Mouse (Mus musculus) heart, adult 8-10 months (tissue): Measurements from ENCODE around the gene Smyd4. TPM values are rescaled to one million over a fixed set of nuclear protein-coding genes. Genes with fewer than 3 reads are reported as not detected.
A peak's percentile ranks its signal among the peaks of the same experiment; 100 is the strongest.
"Not testable (repeated sequence)": the region's sequence is repeated elsewhere in the genome, so short reads cannot be mapped to it uniquely, and the experiment has no call there.

ENCODE experiments used
- DNase-seq: peaks from one replicate; pipeline ENCODE4 v3.0.0; 2022; ENCODE audit warnings: low spot score
- total RNA-seq, 4 experiments: library from RNA; stranded (reverse); gene quantifications; 2 replicates each; pipeline ENCODE4 v1.2.4; 2022

Smyd4 gene
- total RNA-seq, 4 experiments from 2014 or later = 5.7 to 10.1 (median 8.3) TPM

DNA sequence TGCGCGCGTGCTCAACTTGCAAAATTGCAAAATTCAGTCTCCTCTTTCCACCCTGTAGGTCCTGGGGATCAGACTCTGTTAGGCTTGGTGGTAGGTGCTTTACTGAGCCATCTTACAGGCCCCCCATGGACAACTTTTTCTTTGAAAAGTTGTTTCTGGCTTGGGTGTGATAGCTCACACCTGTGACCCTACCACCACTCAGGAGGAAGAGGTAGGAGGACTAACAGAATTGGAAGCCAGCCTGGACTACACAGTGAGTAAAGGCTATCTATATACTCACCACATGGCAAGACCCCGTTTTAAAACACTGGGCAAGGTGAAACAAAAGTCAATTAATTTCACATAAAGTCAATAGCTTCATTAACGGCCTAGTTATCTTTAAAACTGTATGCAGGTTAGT is 3.5 kb upstream of the Smyd4 start:
- DNase-seq = no peak

DNA sequence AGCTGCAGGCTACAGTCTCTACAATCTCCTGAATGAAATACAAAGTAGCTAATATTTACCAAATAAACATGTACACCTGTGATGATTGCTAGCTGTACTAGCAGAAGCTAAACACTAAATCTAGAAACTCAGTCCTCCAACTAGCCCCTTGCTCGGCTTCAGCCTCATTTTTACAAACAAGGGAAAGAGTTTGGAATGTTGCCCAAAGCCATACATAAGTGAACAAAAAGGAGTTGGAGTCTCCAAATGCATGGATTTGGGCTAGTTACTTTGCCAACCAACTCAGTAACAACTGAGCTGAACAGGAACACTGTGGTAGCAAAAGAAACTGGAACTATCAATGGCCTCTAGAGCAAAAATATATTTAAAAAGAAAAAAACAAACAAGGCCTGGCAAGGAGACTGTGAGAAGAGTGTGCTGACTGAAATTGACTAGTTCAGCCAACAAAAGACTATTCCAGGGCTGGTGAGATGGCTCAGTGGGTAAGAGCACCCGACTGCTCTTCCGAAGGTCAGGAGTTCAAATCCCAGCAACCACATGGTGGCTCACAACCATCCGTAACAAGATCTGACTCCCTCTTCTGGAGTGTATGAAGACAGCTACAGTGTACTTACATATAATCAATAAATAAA is 1.6 kb upstream of the Smyd4 start:
- DNase-seq = no peak

DNA sequence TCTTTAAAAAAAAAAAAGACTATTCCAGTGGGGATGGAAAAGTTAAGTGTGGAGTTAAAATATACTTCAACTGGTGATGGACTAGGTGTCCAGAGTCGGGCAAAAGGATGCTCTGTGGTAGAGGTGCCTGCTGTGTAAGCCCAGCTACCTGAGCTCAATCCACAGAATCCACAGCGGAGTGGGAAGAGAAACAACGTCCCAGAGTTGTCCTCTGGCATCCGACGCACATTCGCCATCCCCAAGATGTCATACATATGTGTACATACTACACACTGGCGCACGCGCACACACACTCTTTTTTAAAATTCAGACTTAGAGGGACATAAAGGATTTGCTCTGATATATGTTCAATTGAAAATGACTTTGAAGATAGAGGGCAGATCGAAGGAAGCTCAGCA is 1.0 kb upstream of the Smyd4 start:
- no peak for DNase-seq

DNA sequence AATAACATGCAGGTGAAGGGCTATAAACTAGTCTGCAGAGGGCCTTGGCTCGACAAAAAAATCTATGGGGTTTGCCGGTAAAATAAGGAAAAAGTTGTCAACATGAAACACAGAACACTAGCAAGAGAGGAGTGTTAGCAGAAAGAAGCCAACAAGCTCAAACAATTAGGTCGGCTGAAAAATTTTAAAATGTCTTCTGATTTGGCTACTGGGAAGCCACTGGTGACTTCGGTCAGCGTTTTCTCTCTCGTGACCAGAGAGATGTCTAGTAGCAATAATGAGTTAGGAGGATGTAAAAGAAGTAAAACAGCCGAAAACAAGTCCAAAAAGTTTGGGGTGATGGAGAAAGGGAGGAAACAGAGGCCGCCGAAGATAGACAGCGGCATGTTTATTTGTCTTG is 637 bp upstream of the Smyd4 start:
- no peak for DNase-seq

DNA sequence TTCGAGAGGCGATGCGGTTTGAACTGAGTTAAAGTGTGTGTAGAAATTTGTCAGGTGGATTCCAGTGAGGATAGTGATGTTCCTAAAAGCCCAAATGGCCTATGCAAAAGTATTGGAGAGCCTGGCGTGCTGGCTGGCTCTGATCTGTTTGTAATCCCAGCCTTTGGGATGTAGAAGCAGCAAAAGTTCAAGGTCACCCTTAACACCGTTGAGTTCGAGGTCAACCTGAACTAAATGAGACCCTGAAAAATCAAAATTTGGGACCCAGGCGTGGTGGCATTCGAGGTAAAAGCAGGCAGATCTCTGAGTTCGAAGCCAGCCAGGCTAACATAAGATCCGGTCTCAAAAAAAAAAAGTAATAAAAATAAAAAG is 643 bp downstream of the Smyd4 start:
- DNase-seq = no peak

DNA sequence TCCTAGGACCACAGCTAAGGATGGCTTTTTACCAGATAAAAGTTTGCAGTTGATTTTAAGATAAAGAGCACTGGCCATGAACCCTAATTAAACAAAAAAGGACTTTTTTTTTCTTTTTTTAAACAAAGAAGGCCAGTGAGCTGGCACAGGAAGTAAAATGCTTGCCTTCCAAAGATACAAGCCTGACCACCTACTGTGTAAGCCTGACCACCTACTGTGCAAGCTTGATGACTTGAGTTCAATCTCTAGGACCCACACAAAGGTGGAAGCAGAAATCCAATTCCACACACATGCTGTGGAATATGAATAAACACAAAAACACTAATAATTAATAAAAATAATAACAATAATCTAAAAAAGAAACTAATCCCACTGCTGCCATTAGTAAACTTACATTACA is 3.0 kb downstream of the Smyd4 start:
- no peak for DNase-seq

DNA sequence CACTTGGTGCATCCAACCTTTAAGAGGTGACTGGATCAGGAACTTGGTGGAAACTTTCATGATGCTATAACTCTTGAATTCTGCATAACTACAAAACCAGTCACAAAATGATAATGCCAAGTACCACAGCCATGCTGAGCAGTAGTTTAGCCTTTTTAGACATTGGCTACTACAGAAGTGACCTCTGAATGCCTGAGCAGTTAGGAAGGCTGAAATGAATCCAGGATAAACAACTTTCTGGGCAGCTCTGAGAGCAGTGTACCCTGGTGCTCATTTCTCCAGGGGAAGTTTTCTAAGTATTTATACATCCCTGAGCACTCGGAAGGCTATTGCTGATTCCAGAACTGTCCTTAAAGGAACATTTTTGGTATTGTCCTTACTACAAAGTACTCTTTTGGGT is 7.2 kb downstream of the Smyd4 start:
- no peak for DNase-seq

DNA sequence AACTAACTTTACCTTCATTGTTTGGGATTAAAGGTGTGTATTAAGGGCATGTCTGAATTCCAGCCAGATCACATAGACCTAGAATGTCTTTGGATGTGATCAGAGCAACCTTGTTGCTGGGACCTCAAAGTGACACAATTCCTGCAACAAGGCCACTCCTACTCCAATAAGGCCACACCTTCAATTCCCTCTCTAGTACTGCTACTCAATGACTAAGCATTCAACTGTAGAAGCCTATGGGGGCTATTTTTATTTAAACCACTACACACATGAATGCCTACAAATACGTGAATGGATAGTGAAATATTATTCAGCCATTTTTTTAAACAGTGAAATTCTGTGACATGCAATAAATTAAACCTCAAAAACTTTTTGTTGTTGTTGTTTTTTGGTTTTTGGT is 28.9 kb downstream of the Smyd4 start:
- no peak for DNase-seq

DNA sequence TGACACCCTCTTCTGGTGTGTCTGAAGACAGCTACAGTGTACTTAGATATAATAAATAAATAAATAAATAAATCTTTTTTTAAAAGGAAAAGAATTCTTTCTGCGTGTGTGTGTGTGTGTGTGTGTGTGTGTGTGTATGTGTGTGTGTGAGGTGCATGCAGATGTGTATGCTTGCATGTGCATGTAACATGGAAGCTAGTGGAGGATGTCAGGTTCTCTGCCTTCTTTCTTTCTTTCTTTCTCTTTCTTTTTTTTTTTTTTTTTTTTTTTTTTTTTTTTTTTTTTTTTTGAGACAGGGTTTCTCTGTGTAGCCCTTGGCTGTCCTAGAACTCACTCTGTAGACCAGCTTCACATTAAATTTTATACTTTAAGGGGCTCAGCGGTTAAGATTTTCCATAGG is 30.6 kb downstream of the Smyd4 start:
- DNase-seq = not testable (repeated sequence)

DNA sequence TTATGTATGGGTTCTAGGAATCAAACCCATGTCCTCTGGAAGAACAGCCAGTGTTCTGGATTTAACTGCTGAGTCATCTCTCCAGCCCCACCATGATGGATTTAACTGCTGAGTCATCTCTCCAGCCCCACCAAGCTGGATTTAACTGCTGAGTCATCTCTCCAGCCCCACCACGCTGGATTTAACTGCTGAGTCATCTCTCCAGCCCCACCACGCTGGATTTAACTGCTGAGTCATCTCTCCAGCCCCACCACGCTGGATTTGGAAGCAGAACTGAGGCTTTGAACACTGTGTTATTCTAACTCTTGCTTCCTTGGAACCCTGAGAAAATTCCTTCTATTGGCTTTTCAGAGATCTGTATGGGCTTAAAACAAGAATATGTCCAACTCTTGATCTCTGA is 35.3 kb downstream of the Smyd4 start:
- DNase-seq = not testable (repeated sequence)

DNA sequence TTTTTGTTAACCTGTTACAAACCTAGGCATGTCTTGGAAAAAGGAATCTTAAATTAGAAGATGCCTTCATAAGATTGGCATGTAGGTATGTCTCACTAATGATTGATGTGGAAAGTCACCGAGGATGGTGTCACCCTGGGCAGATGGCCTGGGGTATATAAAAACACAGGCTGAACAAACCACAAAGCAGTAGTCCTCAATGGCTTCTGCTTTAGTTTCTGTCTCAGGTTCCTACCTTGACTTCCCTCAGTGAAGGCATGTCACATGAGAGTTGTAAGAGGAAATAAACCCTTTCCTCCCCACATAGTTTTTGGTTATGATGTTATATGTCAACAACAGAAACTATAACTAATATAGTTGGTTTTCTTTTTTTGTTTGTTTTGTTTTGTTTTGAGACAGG is 47.4 kb downstream of the Smyd4 start:
- no peak for DNase-seq

DNA sequence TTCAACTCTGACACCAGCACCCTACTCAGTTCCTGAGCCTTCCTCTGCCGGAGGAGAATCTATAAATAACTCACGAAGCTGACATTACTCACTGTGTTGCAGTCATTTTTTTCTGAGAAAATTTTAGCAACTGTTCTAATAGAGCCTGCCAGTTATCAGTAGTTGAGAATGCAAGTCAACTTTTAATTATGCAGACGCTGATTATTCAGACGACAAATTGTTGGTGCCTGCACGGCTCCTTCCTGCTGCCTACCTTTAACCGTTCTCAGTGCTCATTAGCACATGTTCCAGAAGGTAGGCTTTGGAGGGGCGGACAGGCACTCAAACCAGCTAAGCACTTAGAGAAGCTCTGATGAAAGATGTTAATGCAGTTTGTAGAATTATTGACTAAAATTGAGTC is 49.2 kb downstream of the Smyd4 start:
- DNase-seq = no peak

DNA sequence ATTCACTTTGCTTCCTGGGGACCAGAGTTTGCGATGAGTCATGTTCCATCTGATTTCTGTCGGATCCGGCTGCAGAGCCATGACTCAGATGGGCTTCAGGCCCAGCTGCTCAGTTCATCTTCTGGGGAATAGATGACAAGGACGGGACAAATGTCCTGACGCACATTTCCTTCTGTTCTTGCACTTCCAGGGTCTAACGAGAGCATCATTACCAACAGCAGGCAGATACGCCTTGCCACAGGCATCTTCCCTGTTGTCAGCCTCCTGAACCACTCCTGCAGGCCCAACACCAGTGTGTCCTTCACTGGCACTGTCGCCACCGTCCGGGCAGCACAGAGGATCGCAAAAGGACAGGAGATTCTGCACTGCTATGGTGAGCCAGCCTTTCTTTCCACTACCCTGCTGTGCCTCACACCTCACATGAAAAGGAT is 51.2 kb downstream of the Smyd4 start:
- DNase-seq = no peak

DNA sequence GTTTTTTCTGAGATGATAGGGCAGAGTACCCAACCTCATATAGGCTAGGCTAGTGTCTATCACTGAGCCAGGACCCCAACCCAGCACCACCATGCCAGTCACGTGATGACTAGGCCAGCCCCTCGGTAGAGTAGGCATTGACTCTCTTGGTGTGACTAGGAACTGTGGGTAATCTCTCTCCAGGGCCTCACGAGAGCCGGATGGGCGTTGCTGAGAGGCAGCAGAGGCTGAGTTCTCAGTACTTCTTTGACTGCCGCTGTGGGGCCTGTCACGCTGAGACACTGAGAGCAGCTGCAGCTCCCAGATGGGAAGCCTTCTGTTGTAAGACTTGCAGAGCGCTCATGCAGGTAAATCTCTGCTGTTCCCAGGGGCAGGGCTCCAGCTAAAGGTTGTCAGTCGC is 51.9 kb downstream of the Smyd4 start:
- no peak for DNase-seq

DNA sequence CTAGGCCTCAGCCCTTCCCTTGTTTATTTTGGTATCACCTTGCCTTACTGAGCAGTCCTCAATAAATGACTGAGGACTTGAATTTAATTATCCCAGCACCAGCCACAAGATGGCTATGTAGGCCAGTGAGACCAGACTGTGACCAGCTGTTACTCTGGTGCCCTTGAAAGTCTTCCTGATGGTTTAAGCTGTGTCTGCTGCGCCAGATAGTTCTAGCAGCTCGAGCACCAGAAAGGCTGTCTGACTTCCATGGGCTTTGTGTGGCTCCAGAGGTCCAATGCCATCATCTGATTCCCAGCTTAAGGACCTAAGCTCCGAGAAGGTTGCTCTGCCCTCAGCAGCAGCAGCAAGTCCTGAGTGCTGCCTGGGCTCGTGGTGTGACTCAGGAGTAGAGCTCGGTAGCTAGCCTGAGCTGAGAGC is 54.0 kb downstream of the Smyd4 start:
- DNase-seq = peak; percentile 53

DNA sequence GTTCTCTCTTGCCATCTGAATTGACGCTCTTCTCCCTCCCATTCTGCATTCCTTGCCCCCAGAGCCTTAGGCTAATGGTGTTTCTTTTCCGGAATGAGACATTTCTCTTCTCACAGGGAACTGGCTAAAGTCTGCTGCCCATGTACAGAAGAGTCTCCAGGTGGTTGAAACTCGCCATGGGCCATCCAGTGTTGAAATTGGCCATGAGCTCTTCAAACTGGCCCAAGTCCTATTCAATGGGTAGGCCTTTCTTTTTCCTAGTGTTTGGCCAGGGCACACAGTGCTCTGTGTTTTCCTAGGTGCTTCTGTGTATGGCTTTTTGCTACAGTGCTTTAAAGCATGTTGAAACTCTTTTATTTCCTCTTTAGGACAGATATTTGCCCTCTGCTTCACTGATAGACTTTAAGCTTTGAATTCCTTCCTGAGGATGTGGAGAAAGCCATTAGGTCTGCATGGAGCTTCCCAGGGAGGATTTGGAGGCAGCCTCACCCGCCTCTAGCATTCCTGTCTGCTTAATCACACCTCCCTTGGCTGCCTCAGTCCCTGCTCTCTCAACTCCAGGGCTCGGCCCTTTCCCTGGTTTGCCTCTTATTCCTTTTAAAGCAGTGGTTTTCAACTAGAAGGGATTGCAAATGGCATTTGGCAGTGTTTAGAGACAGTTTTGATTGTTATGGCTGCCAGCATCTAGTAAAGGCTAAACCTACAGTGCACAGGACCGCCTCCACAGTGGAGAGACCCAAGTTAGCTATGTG is 55.2 kb downstream of the Smyd4 start:
- peak; percentile 42 for DNase-seq

DNA sequence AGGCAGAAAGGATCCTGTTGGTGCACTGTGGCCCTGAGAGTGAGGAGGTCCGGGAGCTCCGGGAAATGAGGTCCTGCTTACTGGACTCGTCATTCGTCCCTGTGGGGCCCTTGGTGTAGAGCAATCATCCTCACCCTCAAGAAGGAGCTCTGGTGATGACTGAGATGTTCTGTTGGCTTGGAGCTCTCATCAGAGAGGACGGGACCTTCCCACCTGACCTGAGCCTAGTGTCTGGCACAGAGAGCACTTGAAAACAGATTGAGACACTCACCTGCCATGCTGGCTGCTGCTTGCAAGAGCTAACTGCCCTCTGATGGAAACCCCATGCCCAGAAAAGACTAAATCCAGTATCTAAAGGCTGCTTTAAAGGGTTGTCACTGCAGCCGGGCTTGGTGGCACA is 56.6 kb downstream of the Smyd4 start:
- no peak for DNase-seq

DNA sequence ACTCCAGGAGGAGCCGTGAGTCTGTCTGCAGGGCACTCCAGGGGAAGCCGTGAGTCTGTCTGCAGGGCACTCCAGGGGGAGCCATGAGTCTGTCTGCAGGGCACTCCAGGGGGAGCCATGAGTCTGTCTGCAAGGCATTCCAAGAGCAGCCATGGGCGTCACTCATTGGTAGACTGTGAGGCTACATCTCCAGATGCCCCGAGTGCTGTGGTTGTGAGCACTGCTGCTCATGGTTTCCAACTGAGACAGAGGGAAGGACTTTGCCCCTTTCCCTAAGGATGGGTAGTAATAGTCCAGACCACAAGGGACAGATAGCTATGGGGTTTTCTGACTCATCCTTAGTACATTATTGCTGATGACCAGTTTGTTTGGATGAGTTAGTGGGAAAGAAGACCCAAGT is 57.9 kb downstream of the Smyd4 start:
- no peak for DNase-seq

DNA sequence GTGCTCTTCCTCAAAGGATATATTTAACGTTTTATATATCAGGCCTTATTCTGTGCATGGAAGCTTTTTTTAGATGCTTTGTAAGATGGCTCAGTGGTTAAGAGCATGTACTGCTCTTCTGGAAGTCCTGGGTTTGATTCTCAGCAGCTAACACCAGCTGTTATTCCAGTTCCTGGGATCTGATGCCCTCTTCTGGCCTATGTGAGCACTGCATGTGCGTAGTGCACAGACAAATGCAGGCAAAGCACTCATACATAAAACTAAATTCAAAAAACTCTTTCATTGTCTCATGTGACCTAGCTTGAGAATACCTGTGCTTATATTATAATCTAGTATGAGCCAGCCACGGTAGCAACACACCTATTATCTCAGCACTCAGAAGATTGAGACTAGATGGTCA is 58.6 kb downstream of the Smyd4 start:
- no peak for DNase-seq

DNA sequence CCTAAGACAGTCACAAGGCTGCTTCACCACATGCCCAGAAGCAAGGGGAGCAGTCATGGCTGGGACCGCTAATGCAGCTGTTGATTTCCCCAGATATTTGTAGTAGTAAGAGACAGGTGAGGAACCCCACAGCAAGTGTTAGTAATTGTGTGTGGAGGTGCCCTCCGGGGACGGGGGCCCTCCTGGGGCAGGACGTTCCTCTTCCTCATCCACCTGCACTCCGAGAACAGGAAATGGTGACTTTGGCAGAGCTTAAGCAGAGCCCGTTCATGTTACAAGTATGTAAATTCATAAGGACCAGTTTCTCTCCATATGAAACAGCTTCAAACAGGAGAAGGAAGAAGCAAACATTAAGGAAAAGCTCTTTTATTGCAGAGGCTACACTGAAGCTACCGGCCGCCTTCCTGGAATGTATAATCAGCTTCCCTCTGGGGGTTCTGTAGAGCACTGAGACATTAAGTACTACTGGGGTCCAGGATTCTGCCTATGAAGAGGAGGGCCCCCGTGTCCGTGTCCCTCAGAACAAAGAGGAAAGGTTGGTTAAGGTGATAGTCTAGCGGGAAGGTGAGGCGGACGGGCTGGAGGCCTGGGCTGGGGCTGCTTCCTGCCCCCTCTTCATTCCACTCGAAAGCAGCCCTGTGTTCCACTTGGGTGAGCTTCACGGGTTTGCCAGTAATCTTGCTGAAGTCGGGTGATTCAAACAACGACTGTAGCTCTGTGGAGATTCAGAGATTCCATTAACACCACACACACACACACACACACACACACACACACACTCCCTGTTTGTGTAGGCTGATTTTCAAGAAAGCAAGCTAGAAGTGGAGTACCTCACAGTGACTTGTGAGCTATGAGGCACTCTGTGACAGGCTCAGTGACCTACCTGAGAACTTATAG is 61.7 kb downstream of the Smyd4 start:
- DNase-seq = no peak

DNA sequence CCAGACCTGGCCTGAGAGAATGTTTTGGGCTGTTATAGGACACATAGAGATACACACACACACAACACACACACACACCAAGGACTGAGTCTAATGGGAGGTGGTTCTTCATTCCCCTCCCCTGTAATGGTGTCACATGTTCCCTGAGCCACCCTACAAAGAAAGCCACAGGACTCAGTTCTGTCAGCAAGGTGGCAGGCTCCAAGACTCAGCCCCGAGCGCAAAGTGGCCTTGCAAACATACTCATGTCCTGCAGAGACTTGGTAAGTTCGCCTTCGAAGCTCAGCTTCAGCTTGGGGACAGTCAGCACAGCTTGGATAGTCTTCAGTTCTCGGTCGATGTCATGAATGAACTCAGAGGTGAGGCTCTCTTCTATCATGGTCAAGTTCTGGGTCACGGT is 62.4 kb downstream of the Smyd4 start:
- no peak for DNase-seq

DNA sequence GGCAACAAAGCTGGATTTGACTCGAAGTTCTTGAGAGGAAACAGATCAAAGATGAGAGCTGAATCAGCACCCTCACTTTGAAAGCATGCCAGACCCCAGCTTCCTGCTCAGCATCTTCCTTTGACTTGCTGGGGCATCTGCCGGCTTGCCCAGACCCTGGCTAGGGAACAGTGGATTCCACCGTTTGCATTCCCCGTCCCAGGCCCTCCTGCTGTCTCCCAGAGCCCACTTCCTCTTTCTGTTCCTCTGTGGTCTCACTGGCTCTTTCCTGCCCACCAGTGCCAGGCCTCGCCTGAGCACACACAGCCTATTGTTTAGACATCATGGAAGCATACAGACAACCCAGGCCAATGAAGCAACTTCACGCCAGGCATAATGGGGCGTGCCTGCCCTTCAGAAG is 66.9 kb downstream of the Smyd4 start:
- no peak for DNase-seq

DNA sequence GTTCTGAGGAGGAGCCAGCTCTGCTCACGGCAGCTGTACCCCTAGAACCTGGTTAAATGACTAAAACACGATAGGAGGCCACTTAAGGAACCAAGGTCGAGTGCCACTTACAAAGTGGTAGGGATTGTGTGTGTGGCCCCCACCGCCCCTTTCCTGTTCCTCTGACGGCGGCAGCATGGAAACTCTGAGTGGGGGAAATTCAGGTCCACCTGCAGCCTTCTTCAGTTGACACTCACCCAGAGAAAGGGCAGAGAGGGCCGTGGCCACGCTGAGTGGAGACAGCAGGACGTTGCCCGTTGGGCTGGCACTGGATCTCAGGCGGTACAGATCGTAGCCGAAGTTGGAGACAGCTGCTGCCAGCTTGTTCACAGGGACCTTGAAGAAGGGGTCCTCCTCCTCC is 67.8 kb downstream of the Smyd4 start:
- no peak for DNase-seq
